Mouse (Mus musculus): ENCODE results near the gene Ddb2. TPM values are rescaled to one million over a fixed set of nuclear protein-coding genes. Genes with fewer than 3 reads are reported as not detected.

Ddb2 gene
- polyA plus RNA-seq, 1 experiment = 21.7 TPM

GRCm38 (mm10) chr2:91190501-91190900, 46.3 kb downstream of the Ddb2 start:
- DNase-seq (ENCODE audit: low read depth) = no peak

- no peak for DNase-seq (ENCODE audit: low read depth)
Observed at GRCm38 (mm10) chr2:91187431-91187830, 49.4 kb downstream of the Ddb2 start.

GRCm38 (mm10) chr2:91186208-91186607, 50.6 kb downstream of the Ddb2 start:
- no peak for DNase-seq (ENCODE audit: low read depth)

GRCm38 (mm10) chr2:91183711-91184405, 52.9 kb downstream of the Ddb2 start, which contains the start of gene Madd:
Gene Madd (minus strand): TSS chr2:91183837.
- no peak for DNase-seq (ENCODE audit: low read depth)

- DNase-seq (ENCODE audit: low read depth) = peak; percentile 88
Observed at GRCm38 (mm10) chr2:91183148-91183513, 53.7 kb downstream of the Ddb2 start.

GRCm38 (mm10) chr2:91182405-91183147, 54.2 kb downstream of the Ddb2 start:
- DNase-seq (ENCODE audit: low read depth) = no peak

- no peak for DNase-seq (ENCODE audit: low read depth)
Observed at GRCm38 (mm10) chr2:91182016-91182404, 54.8 kb downstream of the Ddb2 start.

- DNase-seq (ENCODE audit: low read depth) = no peak
Observed at GRCm38 (mm10) chr2:91180706-91181105, 56.1 kb downstream of the Ddb2 start.

- DNase-seq (ENCODE audit: low read depth) = no peak
Observed at GRCm38 (mm10) chr2:91179825-91180224, 57.0 kb downstream of the Ddb2 start.

- DNase-seq (ENCODE audit: low read depth) = no peak
Observed at GRCm38 (mm10) chr2:91176234-91176633, 60.5 kb downstream of the Ddb2 start.

- no peak for DNase-seq (ENCODE audit: low read depth)
Observed at GRCm38 (mm10) chr2:91175490-91175889, 61.3 kb downstream of the Ddb2 start.

- no peak for DNase-seq (ENCODE audit: low read depth)
Observed at GRCm38 (mm10) chr2:91169587-91170322, 67.0 kb downstream of the Ddb2 start.

- no peak for DNase-seq (ENCODE audit: low read depth)
Observed at GRCm38 (mm10) chr2:91167629-91168028, 69.2 kb downstream of the Ddb2 start.

GRCm38 (mm10) chr2:91164991-91165390, 71.8 kb downstream of the Ddb2 start:
- DNase-seq (ENCODE audit: low read depth) = no peak

GRCm38 (mm10) chr2:91163532-91163931, 73.2 kb downstream of the Ddb2 start:
- no peak for DNase-seq (ENCODE audit: low read depth)

- no peak for DNase-seq (ENCODE audit: low read depth)
Observed at GRCm38 (mm10) chr2:91162952-91163351, 73.8 kb downstream of the Ddb2 start.

Other genes with a start within 250 kb of the Ddb2 start
- 0.41 and 0.53 TPM in 2 replicates for gene Rapsn, start 201.4 kb downstream of the Ddb2 start, polyA plus RNA-seq (2012; rRNA removed)
- gene Psmc3, start 183.0 kb downstream of the Ddb2 start, polyA plus RNA-seq (2012; rRNA removed) = 103 and 106 TPM in 2 replicates
- gene Slc39a13, start 166.6 kb downstream of the Ddb2 start, polyA plus RNA-seq (2012; rRNA removed) = 71.2 and 84.5 TPM in 2 replicates
- 21.1 and 32.3 TPM in 2 replicates for gene Spi1, start 154.6 kb downstream of the Ddb2 start, polyA plus RNA-seq (2012; rRNA removed)
- gene Mybpc3, start 118.8 kb downstream of the Ddb2 start, polyA plus RNA-seq (2012; rRNA removed) = 0.04 and 0.05 TPM in 2 replicates
- 17.3 and 21.3 TPM in 2 replicates for gene Madd, start 53.1 kb downstream of the Ddb2 start, polyA plus RNA-seq (2012; rRNA removed)
- gene Nr1h3, start 34.1 kb downstream of the Ddb2 start, polyA plus RNA-seq (2012; rRNA removed) = 68.1 and 103 TPM in 2 replicates
- gene Acp2, start 34.1 kb downstream of the Ddb2 start, polyA plus RNA-seq (2012; rRNA removed) = 27.8 and 35.0 TPM in 2 replicates
- gene Pacsin3, start 19.0 kb upstream of the Ddb2 start, polyA plus RNA-seq (2012; rRNA removed) = 37.3 and 48.9 TPM in 2 replicates
- gene Arfgap2, start 28.0 kb upstream of the Ddb2 start, polyA plus RNA-seq (2012; rRNA removed) = 35.7 and 41.2 TPM in 2 replicates
- 18.3 and 19.5 TPM in 2 replicates for gene 1110051M20Rik, start 207.7 kb upstream of the Ddb2 start, polyA plus RNA-seq (2012; rRNA removed)
- 16.7 and 19.2 TPM in 2 replicates for gene Lrp4, start 220.5 kb upstream of the Ddb2 start, polyA plus RNA-seq (2012; rRNA removed)